Mouse (Mus musculus) gastrocnemius, adult 18-20 months (tissue): ENCODE data around the gene Gm11733. TPM values are rescaled to one million over a fixed set of nuclear protein-coding genes. Genes with fewer than 3 reads are reported as not detected.
A peak's percentile ranks its signal among the peaks of the same experiment; 100 is the strongest.
"Not testable (repeated sequence)": the region's sequence is repeated elsewhere in the genome, so short reads cannot be mapped to it uniquely, and the experiment has no call there.

Source experiments
- DNase-seq: peaks from one replicate; pipeline ENCODE4 v3.0.0; 2021; ENCODE audit warnings: low spot score
- long read RNA-seq, 2 experiments: library from polyadenylated mRNA; stranded (forward); transcript quantifications; one replicate each; pipeline ENCODE4 v2.0.0; 2021
- total RNA-seq, 2 experiments: library from RNA; stranded (reverse); gene quantifications; 2 replicates each; pipeline ENCODE4 v1.2.3; 2021

The Gm11733 gene
- not detected for total RNA-seq
- long read RNA-seq, experiment 1, result 0 reads
- long read RNA-seq, experiment 2, result 0 reads

GRCm38 (mm10) chr11:117484198-117484597 is at the start of gene Gm11733:
Gene Gm11733 (plus strand): TSS chr11:117484368.
- no peak for DNase-seq

GRCm38 (mm10) chr11:117436401-117437109 is 47.6 kb upstream of the Gm11733 start:
- no peak for DNase-seq

DNA sequence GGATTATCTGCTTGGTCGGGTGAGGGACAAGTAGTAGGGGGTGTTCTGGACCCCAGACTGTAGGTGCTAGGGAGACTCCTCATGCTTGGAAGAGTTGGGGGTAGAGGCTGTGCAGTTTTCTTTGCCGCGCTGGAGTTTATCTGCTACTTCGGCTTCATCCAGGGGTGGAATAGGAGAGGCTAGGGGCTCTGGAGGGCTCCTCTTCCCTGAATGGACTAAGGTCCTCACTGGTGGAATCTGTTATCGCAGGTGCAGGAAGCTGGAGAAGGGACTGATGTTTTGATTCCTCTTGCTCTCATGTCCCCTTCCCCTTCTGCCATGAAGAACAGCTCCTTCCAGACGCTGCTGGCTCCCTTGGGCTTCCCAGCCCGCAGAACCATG is 47.1 kb upstream of the Gm11733 start:
- DNase-seq, result no peak

DNA sequence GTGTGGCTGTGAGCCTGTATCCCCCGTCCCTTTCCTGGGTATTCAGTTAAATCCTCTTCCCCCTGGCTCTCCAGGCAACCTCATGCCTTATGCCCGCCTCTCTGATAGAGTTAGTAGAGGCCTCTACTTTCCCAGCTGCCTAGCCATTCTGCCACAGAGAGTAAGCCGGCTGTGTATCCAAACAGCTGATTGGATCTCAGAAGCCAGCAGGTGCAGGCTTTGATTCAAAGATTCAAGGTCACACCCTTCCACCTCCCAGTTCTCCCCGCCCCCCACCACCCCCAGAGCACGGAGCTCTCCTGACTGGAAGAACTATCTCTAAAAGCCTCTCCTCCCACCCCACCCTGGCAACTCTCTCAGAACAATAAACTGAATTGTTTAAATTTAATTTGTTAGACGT is 45.8 kb upstream of the Gm11733 start:
- no peak for DNase-seq

GRCm38 (mm10) chr11:117440865-117441425 is 43.2 kb upstream of the Gm11733 start:
- DNase-seq, result no peak

- no peak for DNase-seq
Observed at GRCm38 (mm10) chr11:117444090-117444489, 40.1 kb upstream of the Gm11733 start.

DNA sequence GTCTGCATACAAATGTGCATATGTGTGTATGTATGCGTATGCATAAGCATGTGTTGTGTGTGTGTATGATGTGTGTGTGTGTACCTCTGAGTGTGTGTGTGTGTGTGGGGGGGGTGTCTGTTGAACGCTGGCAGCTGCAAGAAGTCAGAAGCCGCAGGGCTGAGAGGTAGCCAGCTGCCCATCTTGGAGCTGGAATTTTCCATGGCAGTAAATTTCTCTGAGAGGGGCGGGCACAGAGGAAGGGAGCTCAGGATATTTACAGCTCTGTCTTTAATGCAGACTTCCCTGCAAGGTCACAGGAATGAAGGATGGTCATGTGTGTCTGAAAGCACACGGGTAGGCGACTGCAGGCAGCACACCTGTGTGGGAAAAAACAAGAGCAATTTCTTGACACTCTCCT is 38.5 kb upstream of the Gm11733 start:
- DNase-seq, result no peak

- no peak for DNase-seq
Observed at GRCm38 (mm10) chr11:117454086-117454485, 30.1 kb upstream of the Gm11733 start.

DNA sequence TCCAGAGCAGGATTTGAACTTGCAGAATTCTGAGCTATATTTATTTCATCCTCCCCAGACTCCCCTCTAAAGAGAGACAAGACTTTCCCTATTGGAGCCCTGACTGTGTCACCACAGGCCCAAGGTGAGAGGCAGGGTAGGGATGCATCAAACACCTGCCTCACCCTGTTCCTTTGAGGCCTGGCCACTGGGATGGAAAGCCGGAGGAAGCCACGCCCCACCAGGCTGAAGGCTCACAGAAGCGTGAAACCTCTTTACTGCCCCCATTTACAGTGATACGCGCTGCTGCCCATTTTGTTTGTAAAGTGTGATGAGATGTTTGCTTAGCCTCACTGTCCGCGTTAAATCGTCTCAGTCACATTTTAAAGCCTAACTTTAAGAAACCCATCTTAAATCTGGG is 25.0 kb upstream of the Gm11733 start:
- no peak for DNase-seq

GRCm38 (mm10) chr11:117462202-117462864 is 21.8 kb upstream of the Gm11733 start:
- no peak for DNase-seq

- DNase-seq, result not testable (repeated sequence)
Observed at GRCm38 (mm10) chr11:117463416-117463815, 20.8 kb upstream of the Gm11733 start.

DNA sequence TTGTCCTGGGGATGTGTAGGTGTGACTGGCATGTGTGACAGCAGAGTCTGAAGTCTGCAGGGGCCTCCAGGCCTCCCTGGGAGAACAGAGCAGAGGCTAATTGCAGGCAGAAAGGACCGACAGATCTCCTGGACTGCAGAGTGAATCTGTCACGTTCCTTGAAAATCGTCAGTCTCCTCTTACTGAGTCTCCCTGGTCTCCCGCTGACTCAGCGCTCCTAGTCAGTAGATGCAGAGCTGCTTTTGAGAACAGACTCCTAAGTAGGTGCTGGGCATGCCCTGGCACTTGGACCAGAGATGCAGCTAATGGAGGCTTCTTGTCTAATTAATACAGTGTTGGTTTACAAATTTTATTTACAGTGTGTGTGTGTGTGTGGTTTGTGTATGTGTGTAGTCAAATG is 17.9 kb upstream of the Gm11733 start:
- no peak for DNase-seq

DNA sequence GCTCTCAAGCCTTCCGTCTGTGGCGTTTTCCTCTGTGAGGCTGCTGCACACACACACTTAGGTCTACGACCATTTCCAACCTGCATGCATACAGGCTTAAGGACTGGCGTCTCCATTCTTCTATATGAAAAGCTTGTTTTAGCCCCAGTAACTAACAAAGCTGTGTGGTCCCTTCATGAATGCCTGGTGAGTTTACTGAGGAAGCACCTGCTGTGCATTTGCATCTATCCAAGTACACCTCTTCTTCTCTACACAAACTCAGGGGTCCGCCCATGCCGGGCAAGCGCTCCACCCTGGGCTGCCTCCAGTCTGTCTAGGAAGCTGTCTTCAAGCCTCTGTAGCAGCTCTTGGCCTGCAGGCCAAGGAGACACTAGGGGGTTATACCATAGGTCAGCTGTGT is 17.3 kb upstream of the Gm11733 start:
- DNase-seq, result no peak

DNA sequence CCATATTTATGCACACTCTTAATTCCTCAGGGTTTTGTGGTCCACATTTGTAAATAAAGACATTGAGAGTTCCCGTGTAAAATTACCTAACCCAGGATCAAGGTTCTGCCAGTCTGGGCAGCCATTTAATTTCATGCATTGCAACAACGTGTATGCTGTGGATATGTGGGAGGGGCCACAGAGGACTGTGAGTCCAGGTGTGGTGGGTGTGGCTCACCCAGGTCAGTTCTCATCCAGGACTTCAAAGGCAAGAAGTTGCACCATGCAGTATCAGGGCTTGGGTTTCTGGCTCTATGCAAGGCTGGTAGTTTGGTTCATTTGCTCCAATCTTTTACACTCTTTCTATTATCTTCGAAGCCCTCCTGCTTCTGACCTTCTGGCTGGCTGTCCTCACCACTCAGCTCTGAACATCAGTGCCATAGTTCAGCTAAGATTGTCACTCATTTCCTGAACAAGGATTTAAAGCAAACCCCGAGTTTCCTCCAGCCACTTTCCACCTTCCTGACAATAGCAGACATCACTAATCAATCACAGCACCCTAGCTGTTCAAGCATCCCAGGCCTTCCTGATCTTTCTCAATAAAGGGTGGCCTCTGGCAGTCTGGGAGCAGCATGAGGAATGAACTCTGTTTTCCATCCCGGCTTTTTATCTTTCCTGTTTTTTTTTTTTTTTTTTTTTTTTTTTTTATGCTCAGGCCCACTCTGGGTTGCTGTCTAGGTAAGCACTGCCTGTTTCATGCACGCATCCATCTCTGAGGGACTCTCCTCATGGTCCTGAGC is 15.4 kb upstream of the Gm11733 start:
- no peak for DNase-seq

- no peak for DNase-seq
Observed at GRCm38 (mm10) chr11:117469724-117470123, 14.4 kb upstream of the Gm11733 start.

DNA sequence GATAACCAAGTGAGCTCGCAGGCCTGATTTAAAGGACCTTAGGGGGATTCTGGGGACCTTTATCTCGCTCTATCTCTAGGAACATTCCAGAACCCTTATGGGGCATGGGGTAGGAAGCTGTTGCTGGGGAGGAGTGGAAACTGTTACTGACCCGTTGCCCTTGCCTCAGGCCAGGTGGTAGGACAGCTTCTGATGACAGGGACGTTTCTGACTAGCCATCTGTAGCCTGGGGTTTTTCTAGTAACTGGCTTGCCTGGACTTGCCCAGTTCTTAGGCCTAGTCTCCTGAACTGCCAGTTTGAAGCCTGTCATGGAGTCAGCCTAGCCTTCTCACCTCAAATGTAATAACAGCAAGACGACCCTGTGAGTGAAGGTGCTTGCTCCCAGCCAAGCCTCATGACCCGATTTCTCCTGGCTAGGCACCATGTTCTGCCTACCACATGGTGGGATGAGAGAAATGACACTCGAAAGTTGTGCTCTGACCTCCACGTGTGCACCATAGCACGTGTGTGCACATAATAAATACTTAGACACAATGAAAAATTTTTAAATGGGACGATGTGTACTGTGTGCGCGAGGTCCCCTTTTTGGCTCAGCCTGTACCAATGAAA is 13.5 kb upstream of the Gm11733 start:
- DNase-seq, result no peak

DNA sequence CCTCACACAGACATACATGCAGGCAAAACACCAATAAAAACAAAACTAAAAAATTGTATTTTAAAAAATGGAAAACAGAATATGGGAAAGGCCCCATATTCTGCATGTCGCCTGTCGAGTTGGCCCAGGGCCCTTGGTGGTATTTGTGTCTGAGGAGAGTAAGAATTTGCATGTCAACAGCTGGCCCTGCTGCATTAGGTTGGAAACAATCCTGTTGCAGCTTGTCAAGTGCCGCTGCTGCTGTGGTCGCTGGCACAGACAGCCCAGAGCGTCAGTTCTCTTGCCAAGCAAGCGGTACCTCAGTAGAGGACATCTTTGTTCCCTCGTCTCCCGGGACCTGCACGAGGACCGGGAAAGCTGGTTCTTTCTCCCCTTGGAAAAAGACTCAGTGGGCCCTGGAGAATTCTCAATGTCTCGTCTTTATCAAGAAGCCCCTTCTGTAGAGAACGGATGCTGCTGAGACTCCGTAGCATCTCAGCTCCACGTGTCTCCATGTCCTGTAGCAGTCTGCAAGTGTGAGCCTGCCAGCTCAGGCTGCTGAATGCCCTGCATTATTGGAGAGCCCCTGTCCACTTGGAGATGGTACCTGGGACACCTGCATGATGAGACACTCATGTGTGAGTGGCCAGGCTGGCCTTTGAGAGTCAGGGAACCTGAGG is 12.4 kb upstream of the Gm11733 start:
- no peak for DNase-seq

GRCm38 (mm10) chr11:117472885-117473284 is 11.3 kb upstream of the Gm11733 start:
- DNase-seq, result no peak

DNA sequence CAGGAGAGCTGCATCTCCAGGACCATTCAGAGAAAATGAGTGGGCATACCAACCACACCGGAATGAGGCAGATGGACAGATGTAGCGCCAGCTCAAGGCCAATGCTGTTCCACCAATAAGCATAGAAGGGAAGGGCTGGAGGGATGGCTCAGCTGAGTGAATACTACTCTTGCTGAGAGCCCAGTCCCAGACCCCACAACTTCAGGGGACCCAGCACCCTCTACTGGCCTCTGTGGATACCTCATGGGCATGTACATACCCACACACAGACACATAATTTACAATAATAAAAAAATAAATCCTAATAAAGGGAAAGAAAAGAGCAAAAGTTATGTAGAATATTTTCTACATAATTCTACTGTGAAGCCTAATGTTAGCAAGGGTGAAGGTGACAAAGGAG is 9.0 kb upstream of the Gm11733 start:
- DNase-seq, result no peak

DNA sequence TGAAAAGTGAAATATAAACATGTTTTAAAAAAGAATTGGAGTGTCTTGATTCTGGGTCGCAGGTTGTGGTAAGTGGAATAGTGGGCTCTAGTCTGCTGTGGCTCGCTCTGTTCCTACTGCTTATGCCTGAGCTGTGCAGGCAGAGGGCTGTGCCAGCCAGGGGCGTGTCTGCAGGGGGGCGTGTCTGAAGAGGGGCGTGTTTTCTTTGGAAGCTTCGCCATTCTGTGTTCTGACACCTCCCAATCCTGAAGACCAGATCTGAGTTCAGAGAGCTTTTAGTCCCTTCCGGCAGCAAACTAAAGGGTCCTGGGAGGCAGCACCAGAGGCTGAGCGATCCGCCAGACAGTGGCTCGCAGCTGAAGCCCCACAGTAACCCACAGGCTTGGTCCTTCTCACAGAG is 8.5 kb upstream of the Gm11733 start:
- DNase-seq, result peak; percentile 33

- DNase-seq, result no peak
Observed at GRCm38 (mm10) chr11:117476554-117477107, 7.5 kb upstream of the Gm11733 start.
